Mouse (Mus musculus): ENCODE results near the gene Gm20708. TPM values are rescaled to one million over a fixed set of nuclear protein-coding genes. Genes with fewer than 3 reads are reported as not detected.

Gene Gm20708
- 0.25 TPM in 1 of 2 replicates, not detected in the other for polyA plus RNA-seq (2012; rRNA removed)

DNA sequence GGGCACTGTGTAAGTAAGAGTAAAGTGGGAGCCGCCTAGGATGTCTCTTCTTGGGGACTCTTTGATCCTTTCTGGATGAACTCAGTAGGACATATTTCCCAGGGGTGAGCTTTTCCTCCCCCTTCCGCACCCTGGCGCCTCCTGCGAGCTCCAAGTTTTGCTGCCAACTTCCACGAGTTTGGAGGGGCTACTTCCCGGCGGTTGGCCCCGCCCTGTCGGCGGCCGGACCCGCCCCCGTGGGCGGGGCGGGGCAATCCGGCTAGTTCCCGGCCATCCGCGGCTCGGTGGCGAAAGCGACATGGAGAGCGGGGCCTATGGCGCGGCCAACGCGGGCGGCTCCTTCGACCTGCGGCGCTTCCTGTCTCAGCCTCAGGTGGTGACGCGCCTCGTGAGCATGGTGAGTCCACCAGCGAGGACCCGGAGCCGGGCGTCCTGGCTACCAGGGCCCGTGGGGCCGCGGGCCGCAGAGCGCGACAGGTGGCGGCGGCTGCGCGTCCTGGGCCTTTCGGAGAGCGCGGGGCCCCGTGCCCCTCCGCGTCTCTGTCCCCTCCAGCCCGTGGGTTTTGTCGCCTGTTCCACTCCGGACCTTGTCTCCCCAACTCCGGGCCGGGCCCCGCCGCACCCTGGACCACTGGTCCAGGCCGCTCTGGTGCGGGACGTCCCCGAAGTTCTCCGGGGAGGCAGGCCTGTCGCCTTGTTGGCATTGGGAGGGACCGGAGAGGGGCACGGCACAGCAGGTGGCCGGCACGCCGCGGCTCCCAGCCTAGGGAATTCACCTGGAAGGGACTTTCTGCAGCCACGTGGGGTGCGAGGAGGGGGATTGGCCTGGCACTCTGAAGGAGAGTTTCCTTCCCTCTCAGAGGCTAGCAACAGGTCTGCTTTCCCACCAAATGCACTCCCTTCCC, at the start of gene Gm20708, which contains the start of gene Syngr2:
Gene Gm20708 (plus strand): TSS at position 262 of the 905 bp plus-strand sequence.
Gene Syngr2 (plus strand): TSS at position 262 of the 905 bp plus-strand sequence.
- WGBS = under 1% methylated on average over 75 of the region's 75 CpGs
- H3K4me1 ChIP-seq (ENCODE audit: control insufficient read depth, insufficient read depth, insufficient read length) = peaks cover 5% of the 10 kb centered on the region; the same call in 1 of the 2 replicates
- TF ChIP-seq POLR2A (IDR thresholded peaks at IDR 0.05; ENCODE audit: low read depth, low read length) (peak; percentile 20), CTCF (IDR thresholded peaks at IDR 0.05; ENCODE audit: extremely low read depth, insufficient read depth, insufficient read length, insufficient replicate concordance) (no peak)
- peak within 1 kb of the TSS; percentile 92 for H3K4me3 ChIP-seq (ENCODE audit: extremely low read depth, insufficient read depth, insufficient read length)
- peak within 1 kb of the TSS; percentile 56 for H3K27ac ChIP-seq (ENCODE audit: insufficient read depth, low read length)
- peak; percentile 39 to 67 for DNase-seq (ENCODE audit: low read depth in 1 of 2, low spot score in 2 of 2)
- peaks cover 11% of the 10 kb centered on the region for H3K36me3 ChIP-seq (ENCODE audit: control insufficient read depth, insufficient read depth, low read length)
- no peaks in the 10 kb centered on the region for H3K27me3 ChIP-seq (ENCODE audit: control insufficient read depth, insufficient read depth, low read length)

DNA sequence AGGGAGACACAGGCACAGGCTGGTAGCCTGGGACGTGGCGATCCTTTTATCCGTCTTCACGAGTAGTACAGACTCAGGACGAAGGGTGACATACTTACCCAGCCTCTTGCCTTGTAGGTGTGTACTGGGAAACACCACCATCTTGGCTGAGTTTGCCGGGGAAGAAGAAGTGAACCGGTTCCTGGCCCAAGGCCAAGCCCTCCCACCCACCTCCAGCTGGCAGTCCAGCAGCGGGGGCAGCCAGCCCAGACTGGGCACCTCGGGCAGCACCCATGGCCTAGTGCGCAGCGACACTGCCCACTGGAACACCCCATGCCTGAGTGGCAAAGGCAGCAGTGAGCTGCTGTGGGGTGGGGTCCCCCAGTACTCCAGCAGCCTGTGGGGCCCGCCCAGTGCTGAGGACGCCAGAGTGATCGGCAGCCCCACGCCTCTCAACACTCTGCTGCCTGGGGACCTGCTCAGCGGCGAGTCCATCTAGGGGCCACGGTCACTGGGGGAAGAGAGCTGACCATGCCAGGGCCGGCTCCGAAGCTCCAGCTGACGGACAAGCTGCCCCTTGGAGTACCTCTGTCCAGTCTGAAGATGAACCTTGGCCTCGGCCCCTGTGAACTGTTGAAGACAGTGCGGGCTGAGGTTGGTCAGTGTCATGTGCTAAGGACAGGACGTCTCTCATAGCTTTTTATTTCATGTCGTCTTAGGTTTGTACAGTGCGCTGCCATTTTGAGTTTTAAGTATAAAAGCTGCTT, 48.9 kb upstream of the Gm20708 start:
- no peak for TF ChIP-seq CTCF (IDR thresholded peaks at IDR 0.05; ENCODE audit: extremely low read depth, insufficient read depth, insufficient read length, insufficient replicate concordance)
- TF ChIP-seq POLR2A (IDR thresholded peaks at IDR 0.05; ENCODE audit: low read depth, low read length) = no peak
- no peaks in the 10 kb centered on the region for H3K27me3 ChIP-seq (ENCODE audit: control insufficient read depth, insufficient read depth, low read length)
- no peak overlapping the region for H3K4me3 ChIP-seq (ENCODE audit: extremely low read depth, insufficient read depth, insufficient read length)
- H3K4me1 ChIP-seq (ENCODE audit: control insufficient read depth, insufficient read depth, insufficient read length) = peaks cover 4% of the 10 kb centered on the region; the same call in 1 of the 2 replicates
- WGBS = 95% methylated on average over 26 of the region's 26 CpGs
- DNase-seq (ENCODE audit: low read depth in 1 of 2, low spot score in 2 of 2) = no peak
- H3K36me3 ChIP-seq (ENCODE audit: control insufficient read depth, insufficient read depth, low read length) = peaks cover 55% of the 10 kb centered on the region
- H3K27ac ChIP-seq (ENCODE audit: insufficient read depth, low read length) = no peak overlapping the region

DNA sequence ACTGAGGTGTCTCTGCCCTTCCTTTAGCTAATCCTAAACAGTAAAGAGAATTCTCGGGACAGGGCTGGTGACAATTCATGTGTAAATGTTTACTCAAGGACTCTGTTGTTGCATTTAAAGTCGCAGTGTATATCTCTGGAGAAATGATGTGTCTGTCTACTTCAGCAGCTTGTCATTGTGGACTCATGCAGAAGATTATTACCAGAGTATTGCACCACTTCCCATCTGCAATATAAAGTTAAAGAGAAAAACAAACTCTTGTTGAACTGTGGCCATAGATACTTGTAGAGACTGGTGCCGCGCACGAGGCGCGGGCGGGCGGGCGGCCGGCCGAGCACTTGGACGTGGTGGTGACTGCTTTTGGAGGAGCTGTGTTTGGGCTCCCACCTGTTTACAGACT, 47.7 kb upstream of the Gm20708 start:
- no peaks in the 10 kb centered on the region for H3K27me3 ChIP-seq (ENCODE audit: control insufficient read depth, insufficient read depth, low read length)
- H3K4me1 ChIP-seq (ENCODE audit: control insufficient read depth, insufficient read depth, insufficient read length) = peaks cover 4% of the 10 kb centered on the region; the same call in 1 of the 2 replicates
- H3K4me3 ChIP-seq (ENCODE audit: extremely low read depth, insufficient read depth, insufficient read length) = no peak overlapping the region
- no peak overlapping the region for H3K27ac ChIP-seq (ENCODE audit: insufficient read depth, low read length)
- WGBS = 92% methylated on average over 13 of the region's 13 CpGs
- TF ChIP-seq CTCF (IDR thresholded peaks at IDR 0.05; ENCODE audit: extremely low read depth, insufficient read depth, insufficient read length, insufficient replicate concordance) (no peak), POLR2A (IDR thresholded peaks at IDR 0.05; ENCODE audit: low read depth, low read length) (no peak)
- H3K36me3 ChIP-seq (ENCODE audit: control insufficient read depth, insufficient read depth, low read length) = peaks cover 50% of the 10 kb centered on the region
- no peak for DNase-seq (ENCODE audit: low read depth in 1 of 2, low spot score in 2 of 2)

DNA sequence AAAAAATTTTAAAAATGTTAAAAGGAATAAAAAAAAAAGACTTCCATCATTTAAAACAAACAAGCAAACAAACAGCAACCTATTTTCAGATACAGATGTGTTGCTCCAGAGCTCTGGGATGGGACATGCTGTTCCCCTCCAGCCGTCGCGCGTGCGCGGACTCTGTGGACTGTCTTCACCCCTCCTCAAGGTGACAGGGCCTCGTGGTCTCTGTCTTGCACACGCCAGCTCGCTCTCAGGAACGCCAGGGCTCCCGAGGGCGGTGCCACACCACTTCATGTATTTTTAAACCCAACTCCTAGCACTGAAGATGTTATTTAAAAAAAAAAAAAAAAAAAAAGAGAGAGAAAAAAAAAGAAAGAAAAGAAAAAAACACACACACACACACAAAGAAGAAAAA, 47.2 kb upstream of the Gm20708 start:
- TF ChIP-seq CTCF (IDR thresholded peaks at IDR 0.05; ENCODE audit: extremely low read depth, insufficient read depth, insufficient read length, insufficient replicate concordance) = no peak
- TF ChIP-seq POLR2A (IDR thresholded peaks at IDR 0.05; ENCODE audit: low read depth, low read length) = no peak
- H3K27me3 ChIP-seq (ENCODE audit: control insufficient read depth, insufficient read depth, low read length) = no peaks in the 10 kb centered on the region
- no peak overlapping the region for H3K27ac ChIP-seq (ENCODE audit: insufficient read depth, low read length)
- H3K36me3 ChIP-seq (ENCODE audit: control insufficient read depth, insufficient read depth, low read length) = peaks cover 48% of the 10 kb centered on the region
- DNase-seq (ENCODE audit: low read depth in 1 of 2, low spot score in 2 of 2) = no peak
- 51% methylated on average over 12 of the region's 12 CpGs for WGBS
- H3K4me1 ChIP-seq (ENCODE audit: control insufficient read depth, insufficient read depth, insufficient read length) = peaks cover 4% of the 10 kb centered on the region; the same call in 1 of the 2 replicates
- H3K4me3 ChIP-seq (ENCODE audit: extremely low read depth, insufficient read depth, insufficient read length) = no peak overlapping the region

DNA sequence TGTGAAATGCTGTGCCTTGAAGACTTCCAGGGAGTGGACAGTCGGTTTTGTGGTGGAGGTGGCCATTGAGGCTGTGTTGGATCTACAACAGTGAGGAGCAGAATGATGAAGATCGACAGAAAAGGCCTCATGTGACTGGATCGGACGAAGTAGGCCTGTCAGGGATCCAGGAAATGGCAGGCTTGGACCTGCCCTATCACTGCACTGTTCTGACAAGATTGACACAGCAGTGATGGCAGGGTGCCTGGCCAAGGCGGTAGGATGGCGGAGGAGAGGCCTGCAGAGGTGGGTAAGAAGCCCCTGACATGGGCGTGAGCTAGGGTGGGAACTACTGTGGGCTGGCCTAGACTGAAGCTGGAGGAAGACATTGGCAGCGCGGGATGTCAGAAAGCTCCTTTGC, 45.1 kb upstream of the Gm20708 start:
- Histone ChIP-seq H3K4me3 (ENCODE audit: extremely low read depth, insufficient read depth, insufficient read length) (no peak overlapping the region), H3K36me3 (ENCODE audit: control insufficient read depth, insufficient read depth, low read length) (peaks cover 45% of the 10 kb centered on the region), H3K27ac (ENCODE audit: insufficient read depth, low read length) (no peak overlapping the region), H3K27me3 (ENCODE audit: control insufficient read depth, insufficient read depth, low read length) (no peaks in the 10 kb centered on the region), H3K4me1 (ENCODE audit: control insufficient read depth, insufficient read depth, insufficient read length) (peaks cover 4% of the 10 kb centered on the region; the same call in 1 of the 2 replicates)
- 91% methylated on average over 9 of the region's 9 CpGs for WGBS
- DNase-seq (ENCODE audit: low read depth in 1 of 2, low spot score in 2 of 2) = no peak
- TF ChIP-seq POLR2A (IDR thresholded peaks at IDR 0.05; ENCODE audit: low read depth, low read length) (no peak), CTCF (IDR thresholded peaks at IDR 0.05; ENCODE audit: extremely low read depth, insufficient read depth, insufficient read length, insufficient replicate concordance) (no peak)

DNA sequence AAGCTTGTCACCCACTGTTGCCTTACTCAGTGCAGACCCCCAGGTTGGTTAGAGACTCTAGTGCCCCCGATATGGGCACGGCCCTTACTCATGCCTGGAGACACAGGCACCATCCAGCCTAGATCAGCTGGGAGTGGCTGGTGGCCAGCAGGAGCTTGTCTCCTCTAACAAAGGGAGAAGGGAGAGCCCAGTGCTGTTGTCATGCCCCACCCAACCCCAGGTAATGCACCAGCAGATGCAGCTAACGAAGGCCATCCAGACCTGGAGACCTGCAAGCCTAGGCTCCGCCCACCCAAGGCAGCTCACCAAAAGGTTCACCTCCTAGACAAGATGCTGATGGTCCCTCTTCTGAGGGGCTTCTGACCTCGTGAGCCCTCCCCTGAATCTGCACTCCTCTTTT, 44.1 kb upstream of the Gm20708 start:
- Histone ChIP-seq H3K27me3 (ENCODE audit: control insufficient read depth, insufficient read depth, low read length) (no peaks in the 10 kb centered on the region), H3K27ac (ENCODE audit: insufficient read depth, low read length) (no peak overlapping the region), H3K4me1 (ENCODE audit: control insufficient read depth, insufficient read depth, insufficient read length) (peaks cover 4% of the 10 kb centered on the region; the same call in 1 of the 2 replicates), H3K36me3 (ENCODE audit: control insufficient read depth, insufficient read depth, low read length) (peaks cover 46% of the 10 kb centered on the region), H3K4me3 (ENCODE audit: extremely low read depth, insufficient read depth, insufficient read length) (no peak overlapping the region)
- no peak for DNase-seq (ENCODE audit: low read depth in 1 of 2, low spot score in 2 of 2)
- TF ChIP-seq CTCF (IDR thresholded peaks at IDR 0.05; ENCODE audit: extremely low read depth, insufficient read depth, insufficient read length, insufficient replicate concordance) (no peak), POLR2A (IDR thresholded peaks at IDR 0.05; ENCODE audit: low read depth, low read length) (no peak)
- 85% methylated on average over 5 of the region's 5 CpGs for WGBS

Data from spleen, adult 2 months (tissue).